Comparison of ENCODE assay signal across 9 mouse cellular contexts in genomic region chr12:111760306-111760908, GRCm38 (mm10). TPM values are rescaled to one million over a fixed set of nuclear protein-coding genes. Genes with fewer than 3 reads are reported as not detected.
DNase-seq lines count a peak whose midpoint lies in the region; ATAC-seq lines count a peak whose summit lies in the region.
"Had no signal": no experiment of that assay in that cellular context is flagged by ENCODE, and none has a peak within 500 bp of the region (broad histone marks: within the 10 kb centered on the region; RNA-seq: fewer than 3 reads in every experiment).

No protein-coding gene starts in this region.

- no peak for DNase-seq in heart, embryonic 10.5 days (ENCODE audit: low spot score)
- DNase-seq in heart, postnatal 10 days, result no peak
- peak; percentile 61 for DNase-seq in Muller cell, postnatal 12 days (ENCODE audit: inconsistent ontology term)
- DNase-seq in hindbrain, embryonic 10.5 days (ENCODE audit: low spot score), result no peak
- DNase-seq in right cerebral cortex, postnatal 36 days (ENCODE audit: low spot score in 2 of 2), result no peak
- no peak for DNase-seq in thymus, postnatal 36 days
- DNase-seq in retina, postnatal 1 day, result no peak
- DNase-seq: thymus, postnatal 4 days had no signal

- H3K4me1 ChIP-seq in heart, embryonic 10.5 days, result peaks cover 55% of the 10 kb centered on the region
- peaks cover 83% of the 10 kb centered on the region for H3K4me1 ChIP-seq in hindbrain, embryonic 10.5 days (replicated peaks)

- no peaks in the 10 kb centered on the region for H3K9me3 ChIP-seq in heart, embryonic 10.5 days
- H3K9me3 ChIP-seq in hindbrain, embryonic 10.5 days, result no peaks in the 10 kb centered on the region

- WGBS in heart, embryonic 10.5 days, result 81% methylated on average over 7 of the region's 7 CpGs
- WGBS in hindbrain, embryonic 10.5 days, result 79% methylated on average over 7 of the region's 7 CpGs

- H3K27me3 ChIP-seq in heart, embryonic 10.5 days (ENCODE audit: insufficient read depth, poor library complexity, severe bottlenecking), result peaks cover 3% of the 10 kb centered on the region; the same call in 1 of the 2 replicates
- H3K27me3 ChIP-seq in hindbrain, embryonic 10.5 days (ENCODE audit: insufficient read depth, poor library complexity, severe bottlenecking), result no peaks in the 10 kb centered on the region; the same call in 1 of the 2 replicates

- peak; percentile 31; the same call in 1 of the 2 replicates for ATAC-seq in megakaryocyte, adult 5-6 weeks (ENCODE audit: poor library complexity, severe bottlenecking)

- intact Hi-C loops in heart, postnatal 10 days (cut with DNase I), result no loop called here

- peak overlapping the region; percentile 92 for H3K4me3 ChIP-seq in heart, embryonic 10.5 days
- peak overlapping the region; percentile 97 for H3K4me3 ChIP-seq in hindbrain, embryonic 10.5 days

- H3K36me3 ChIP-seq in heart, embryonic 10.5 days, result peaks cover 22% of the 10 kb centered on the region
- peaks cover 23% of the 10 kb centered on the region for H3K36me3 ChIP-seq in hindbrain, embryonic 10.5 days

- H3K27ac ChIP-seq in heart, embryonic 10.5 days, result no peak overlapping the region
- peak overlapping the region; percentile 98 for H3K27ac ChIP-seq in hindbrain, embryonic 10.5 days

RNA-seq across cellular contexts. Expression of gene Klc1, which starts 1.8 kb away (rescaled TPM):
- 109 and 116 TPM in 2 replicates for polyA plus RNA-seq in heart, embryonic 10.5 days (2016; fragmentation: Nextera tagmentation; extraction: Ambion mirVana)
- total RNA-seq in heart, postnatal 10 days (2021), result 100 to 1,000 TPM; 151 to 166 TPM
- polyA plus RNA-seq in hindbrain, embryonic 10.5 days (2016; fragmentation: Nextera tagmentation; extraction: Ambion mirVana), result 192 and 303 TPM in 2 replicates
- 36.3 and 36.7 TPM in 2 replicates for total RNA-seq in megakaryocyte, adult 5-6 weeks (2015)
- total RNA-seq in megakaryocyte, adult 5-6 weeks (2017), result 72.7 and 83.1 TPM in 2 replicates

RNA-seq across cellular contexts. Expression of gene Apopt1, which starts 47.3 kb away (rescaled TPM):
- 53.3 and 55.2 TPM in 2 replicates for polyA plus RNA-seq in heart, embryonic 10.5 days (2016; fragmentation: Nextera tagmentation; extraction: Ambion mirVana)
- 10 to 100 TPM; 39.6 to 41.5 TPM for total RNA-seq in heart, postnatal 10 days (2021)
- polyA plus RNA-seq in hindbrain, embryonic 10.5 days (2016; fragmentation: Nextera tagmentation; extraction: Ambion mirVana), result 55.3 and 59.2 TPM in 2 replicates
- total RNA-seq in megakaryocyte, adult 5-6 weeks (2015), result 44.6 and 45.0 TPM in 2 replicates
- 60.6 and 61.0 TPM in 2 replicates for total RNA-seq in megakaryocyte, adult 5-6 weeks (2017)

RNA-seq across cellular contexts. Expression of gene Bag5, which starts 47.4 kb away (rescaled TPM):
- 43.7 and 47.7 TPM in 2 replicates for polyA plus RNA-seq in heart, embryonic 10.5 days (2016; fragmentation: Nextera tagmentation; extraction: Ambion mirVana)
- 10 to 100 TPM; 29.1 to 32.7 TPM for total RNA-seq in heart, postnatal 10 days (2021)
- 53.5 and 53.6 TPM in 2 replicates for polyA plus RNA-seq in hindbrain, embryonic 10.5 days (2016; fragmentation: Nextera tagmentation; extraction: Ambion mirVana)
- total RNA-seq in megakaryocyte, adult 5-6 weeks (2015), result 10.8 and 11.4 TPM in 2 replicates
- 19.1 and 21.8 TPM in 2 replicates for total RNA-seq in megakaryocyte, adult 5-6 weeks (2017)

RNA-seq across cellular contexts. Expression of gene Xrcc3, which starts 53.3 kb away (rescaled TPM):
- polyA plus RNA-seq in heart, embryonic 10.5 days (2016; fragmentation: Nextera tagmentation; extraction: Ambion mirVana), result 10.5 and 13.8 TPM in 2 replicates
- total RNA-seq in heart, postnatal 10 days (2021), result 1 to 10 TPM; 3.5 to 4.0 TPM
- 13.2 and 15.1 TPM in 2 replicates for polyA plus RNA-seq in hindbrain, embryonic 10.5 days (2016; fragmentation: Nextera tagmentation; extraction: Ambion mirVana)
- 3.7 and 4.6 TPM in 2 replicates for total RNA-seq in megakaryocyte, adult 5-6 weeks (2015)
- 3.2 and 3.3 TPM in 2 replicates for total RNA-seq in megakaryocyte, adult 5-6 weeks (2017)

RNA-seq across cellular contexts. Expression of gene Zfyve21, which starts 53.6 kb away (rescaled TPM):
- polyA plus RNA-seq in heart, embryonic 10.5 days (2016; fragmentation: Nextera tagmentation; extraction: Ambion mirVana), result 104 and 109 TPM in 2 replicates
- total RNA-seq in heart, postnatal 10 days (2021), result 10 to 100 TPM; 44.5 to 53.2 TPM
- 71.5 and 75.4 TPM in 2 replicates for polyA plus RNA-seq in hindbrain, embryonic 10.5 days (2016; fragmentation: Nextera tagmentation; extraction: Ambion mirVana)
- total RNA-seq in megakaryocyte, adult 5-6 weeks (2015), result 10.5 and 14.8 TPM in 2 replicates
- 7.4 and 11.0 TPM in 2 replicates for total RNA-seq in megakaryocyte, adult 5-6 weeks (2017)
